7 mouse cellular contexts compared by ENCODE assay signal in the genomic region with DNA sequence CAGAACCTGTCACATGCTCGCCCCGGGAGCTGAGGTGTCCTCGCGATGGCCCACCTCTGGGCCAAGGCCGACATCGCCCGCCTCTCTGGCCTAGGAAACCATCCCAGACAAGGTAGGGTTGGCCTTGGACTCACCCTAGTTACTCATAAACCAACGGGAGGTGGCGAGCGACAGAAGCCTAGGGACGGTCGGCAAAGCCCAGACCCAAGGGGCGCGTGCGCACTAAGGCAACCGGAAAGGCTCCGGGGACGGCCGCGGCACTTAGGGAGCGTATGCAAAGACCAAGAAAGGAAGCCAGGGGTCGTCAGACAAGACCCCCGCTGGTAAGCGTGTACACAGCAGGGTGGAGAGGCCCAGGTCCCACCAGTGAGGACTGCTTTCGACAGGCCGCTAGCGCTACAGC. TPM values are rescaled to one million over a fixed set of nuclear protein-coding genes. Genes with fewer than 3 reads are reported as not detected.
DNase-seq lines count a peak whose midpoint lies in the region; ATAC-seq and TF ChIP-seq lines count a peak whose summit lies in the region.

Gene Dcaf11 (plus strand): TSS at position 208 of the 403 bp plus-strand sequence.

- ATAC-seq in intestine, postnatal 0 days, result peak; percentile 88
- peak; percentile 79 for ATAC-seq in midbrain, embryonic 12.5 days (ENCODE audit: low FRiP score, low read depth)

- TF ChIP-seq POLR2A in small intestine, adult 2 months (IDR thresholded peaks at IDR 0.05; ENCODE audit: low read depth, low read length), result peak; percentile 83

- H3K36me3 ChIP-seq in intestine, postnatal 0 days (ENCODE audit: control insufficient read depth, insufficient read depth), result peaks cover 23% of the 10 kb centered on the region; the same call in 1 of the 2 replicates
- H3K36me3 ChIP-seq in midbrain, embryonic 12.5 days, result peaks cover 16% of the 10 kb centered on the region
- peaks cover 23% of the 10 kb centered on the region for H3K36me3 ChIP-seq in small intestine, adult 2 months (ENCODE audit: control insufficient read depth, insufficient read depth, low read length)

- peak; percentile 54; the same call in 1 of the 2 replicates for TF ChIP-seq CTCF in intestine, postnatal 0 days (IDR thresholded peaks at IDR 0.05; ENCODE audit: low read depth)
- no peak for TF ChIP-seq CTCF in small intestine, adult 2 months (IDR thresholded peaks at IDR 0.05; ENCODE audit: extremely low read depth, insufficient read length, insufficient replicate concordance, low read depth, low read length)

- no peaks in the 10 kb centered on the region for H3K9me3 ChIP-seq in intestine, postnatal 0 days (ENCODE audit: control insufficient read depth)
- no peaks in the 10 kb centered on the region for H3K9me3 ChIP-seq in midbrain, embryonic 12.5 days

- H3K27ac ChIP-seq in intestine, postnatal 0 days (ENCODE audit: low read depth, low read length), result peak within 1 kb of the TSS; percentile 99
- peak within 1 kb of the TSS; percentile 98 for H3K27ac ChIP-seq in midbrain, embryonic 12.5 days (replicated peaks)
- H3K27ac ChIP-seq in small intestine, adult 2 months (ENCODE audit: insufficient read depth, low read depth, low read length), result peak within 1 kb of the TSS; percentile 99

- peak; percentile 93 for DNase-seq in adrenal gland, adult 8-10 months
- DNase-seq in embryo, embryonic 9.5 days (ENCODE audit: extremely low spot score), result peak; percentile 93
- no peak for DNase-seq in gonadal fat pad, adult 2 months (ENCODE audit: low read depth)
- DNase-seq in left cerebral cortex, postnatal 4 days, result peak; percentile 93

- H3K9ac ChIP-seq in intestine, postnatal 0 days (ENCODE audit: low read depth, low read length), result peak within 1 kb of the TSS; percentile 77
- H3K9ac ChIP-seq in midbrain, embryonic 12.5 days (replicated peaks), result peak within 1 kb of the TSS; percentile 74

- H3K4me2 ChIP-seq in intestine, postnatal 0 days (replicated peaks; ENCODE audit: low read depth), result peak within 1 kb of the TSS; percentile 74
- H3K4me2 ChIP-seq in midbrain, embryonic 12.5 days (replicated peaks), result peak within 1 kb of the TSS; percentile 86

- H3K27me3 ChIP-seq in intestine, postnatal 0 days (replicated peaks; ENCODE audit: control insufficient read depth, insufficient read depth, low read length), result no peaks in the 10 kb centered on the region
- no peaks in the 10 kb centered on the region for H3K27me3 ChIP-seq in midbrain, embryonic 12.5 days
- no peaks in the 10 kb centered on the region for H3K27me3 ChIP-seq in small intestine, adult 2 months (ENCODE audit: control insufficient read depth, insufficient read depth, low read length)

- WGBS in intestine, postnatal 0 days, result 0% methylated on average over 27 of the region's 27 CpGs
- under 1% methylated on average over 27 of the region's 27 CpGs for WGBS in midbrain, embryonic 12.5 days
- WGBS in small intestine, adult 2 months, result under 1% methylated on average over 27 of the region's 27 CpGs

- peak within 1 kb of the TSS; percentile 65 for H3K4me3 ChIP-seq in intestine, postnatal 0 days (ENCODE audit: low read depth, low read length)
- peak within 1 kb of the TSS; percentile 65 for H3K4me3 ChIP-seq in midbrain, embryonic 12.5 days
- peak within 1 kb of the TSS; percentile 78 for H3K4me3 ChIP-seq in small intestine, adult 2 months (ENCODE audit: low read depth, low read length)

- intact Hi-C loops in left cerebral cortex, postnatal 4 days (cut with DNase I), result no loop called here

- no peaks in the 10 kb centered on the region for H3K4me1 ChIP-seq in intestine, postnatal 0 days (replicated peaks; ENCODE audit: control insufficient read depth, insufficient read depth, low read length)
- H3K4me1 ChIP-seq in midbrain, embryonic 12.5 days, result peaks cover 18% of the 10 kb centered on the region
- H3K4me1 ChIP-seq in small intestine, adult 2 months (ENCODE audit: control insufficient read depth, insufficient read depth, insufficient read length, low read length), result peaks cover 6% of the 10 kb centered on the region; the same call in 1 of the 2 replicates

RNA-seq across cellular contexts. Expression of gene Dcaf11, which starts in this region (rescaled TPM):
- total RNA-seq in adrenal gland, adult 8-10 months (2022), result 100 to 1,000 TPM; 146 to 159 (median 158) TPM
- polyA plus RNA-seq in gonadal fat pad, adult 2 months (2012; rRNA removed), result 186 and 207 TPM in 2 replicates
- 67.0 and 74.7 TPM in 2 replicates for polyA plus RNA-seq in intestine, postnatal 0 days (2015; fragmentation: Nextera tagmentation; extraction: Ambion mirVana)
- 10 to 100 TPM; 61.2 to 66.4 TPM for total RNA-seq in left cerebral cortex, postnatal 4 days (2021)
- 113 and 117 TPM in 2 replicates for polyA plus RNA-seq in midbrain, embryonic 12.5 days (2016; fragmentation: Nextera tagmentation; extraction: Ambion mirVana)
- 70.2 and 143 TPM in 2 replicates for polyA plus RNA-seq in small intestine, adult 2 months (2012; rRNA removed)
